Mouse (Mus musculus) CH12.LX (cell line): ENCODE measurements at regions not wholly inside any gene's neighbourhood (a gene's known extent, or its start where the extent isn't known, plus 50 kb on each side); places are given as distances from the start of the nearest gene placed in this dataset.
"Not testable (repeated sequence)": the region's sequence is repeated elsewhere in the genome, so short reads cannot be mapped to it uniquely, and the experiment has no call there.

ENCODE experiments used
- CTCF ChIP-seq, 2 experiments: IDR thresholded peaks in 1 of 2; conservative IDR thresholded peaks in 1 of 2; 2 replicates each; pipeline ENCODE4 v1.5.1; 2011 to 2012; ENCODE audit warnings: low read depth in 2 of 2, low read length in 2 of 2, improper control_type of control experiment in 1 of 2, inconsistent platforms in 1 of 2, mild to moderate bottlenecking in 1 of 2, moderate library complexity in 1 of 2
- GABPA ChIP-seq: IDR thresholded peaks from 2 replicates; pipeline ENCODE4 v1.6.1; 2012; ENCODE audit warnings: low read depth, low read length, improper control_type of control experiment, inconsistent platforms; ENCODE audit not compliant: insufficient replicate concordance
- POLR2A ChIP-seq: IDR thresholded peaks from 2 replicates; pipeline ENCODE4 v1.6.1; 2011; ENCODE audit warnings: low read depth, mild to moderate bottlenecking, improper control_type of control experiment, low read length

- TF ChIP-seq CTCF (conservative IDR thresholded peaks at IDR 0.05 in 1 of 2, IDR thresholded peaks at IDR 0.05 in 1 of 2; ENCODE audit: low read depth in 2 of 2, low read length in 2 of 2); GABPA; POLR2A: not testable (repeated sequence)
These were observed 882.0 kb upstream of the Zfp386 start for GRCm38 (mm10) chr12:115165499-115165898.
